Mouse (Mus musculus): Measurements from ENCODE around the gene Selplg.

- TF ChIP-seq CTCF (IDR thresholded peaks at IDR 0.05; ENCODE audit: borderline replicate concordance, insufficient read depth, low read length): no peak
- TF ChIP-seq POLR2A (IDR thresholded peaks at IDR 0.05; ENCODE audit: low read depth, low read length): no peak
These were observed 2.2 kb downstream of the Selplg start for GRCm38 (mm10) chr5:113830292-113830643.

All from embryonic fibroblast, embryonic 13.5 days (primary cell).